Mouse (Mus musculus) G1E (cell line): Measurements from ENCODE around the gene H2-DMa. TPM values are rescaled to one million over a fixed set of nuclear protein-coding genes. Genes with fewer than 3 reads are reported as not detected.
"Not testable (repeated sequence)": the region's sequence is repeated elsewhere in the genome, so short reads cannot be mapped to it uniquely, and the experiment has no call there.

Source experiments
- ATAC-seq: 2 replicates; pipeline ENCODE4 v1.8.0; 2016; ENCODE audit warnings: mild to moderate bottlenecking; ENCODE audit not compliant: insufficient number of reproducible peaks, poor library complexity, low FRiP score, severe bottlenecking; ENCODE audit errors: extremely low read depth
- DNase-seq: peaks from one replicate; pipeline ENCODE4 v3.0.0; 2012; ENCODE audit warnings: low spot score
- H3K27me3 ChIP-seq: 2 replicates; pipeline ENCODE4 v1.6.1; 2012; ENCODE audit warnings: mild to moderate bottlenecking, low read length, inconsistent platforms; ENCODE audit not compliant: insufficient read depth
- H3K36me3 ChIP-seq: replicated peaks from 2 replicates; pipeline ENCODE3; 2012; ENCODE audit warnings: mild to moderate bottlenecking, inconsistent platforms
- H3K4me1 ChIP-seq: 2 replicates; pipeline ENCODE4 v1.6.1; 2012; ENCODE audit warnings: low read depth, low read length, inconsistent platforms, mixed read lengths; ENCODE audit not compliant: insufficient read depth
- H3K4me3 ChIP-seq: 2 replicates; pipeline ENCODE4 v1.5.1; 2012; ENCODE audit warnings: low read depth, mild to moderate bottlenecking, inconsistent platforms, low read length, moderate library complexity, mixed read lengths
- H3K9me3 ChIP-seq: replicated peaks from 2 replicates; pipeline ENCODE4 v1.6.1; 2012; ENCODE audit warnings: inconsistent platforms
- CTCF ChIP-seq: IDR thresholded peaks from 2 replicates; pipeline ENCODE4 v1.5.1; 2012; ENCODE audit warnings: low read depth, low read length, inconsistent platforms, mixed read lengths
- GATA1 ChIP-seq: IDR thresholded peaks from 2 replicates; pipeline ENCODE4 v1.6.1; 2012; ENCODE audit warnings: borderline replicate concordance, low read length, inconsistent platforms, mixed read lengths
- GATA2 ChIP-seq: IDR thresholded peaks from 2 replicates; pipeline ENCODE4 v1.6.1; 2012; ENCODE audit warnings: low read depth, low read length, inconsistent platforms, borderline replicate concordance
- POLR2AphosphoS5 ChIP-seq: IDR thresholded peaks from 2 replicates; pipeline ENCODE4 v1.6.1; 2012; ENCODE audit warnings: low read depth, low read length, inconsistent platforms; ENCODE audit not compliant: insufficient replicate concordance
- TAL1 ChIP-seq: conservative IDR thresholded peaks from 2 replicates; pipeline ENCODE4 v1.6.1; 2012; ENCODE audit warnings: low read depth, low read length, inconsistent platforms, mixed read lengths
- polyA plus RNA-seq: library from polyadenylated mRNA; stranded (reverse); fragments of >175 nt; gene quantifications from 2 replicates; pipeline ENCODE4 v1.2.3, GENCODE M21; 2012
- total RNA-seq, 2 experiments: library from RNA; stranded (forward) in 1 of 2; stranded (reverse) in 1 of 2; fragments of 200-1000 nt in 1 of 2; fragments of >200 nt in 1 of 2; fragmentation: Nextera tagmentation in 1 of 2; gene quantifications; 2 replicates each; pipeline ENCODE4 v1.2.3; 2014 to 2017

H2-DMa gene
- total and polyA plus RNA-seq, 3 experiments: 1.3 to 16.1 (median 2.8) TPM

DNA sequence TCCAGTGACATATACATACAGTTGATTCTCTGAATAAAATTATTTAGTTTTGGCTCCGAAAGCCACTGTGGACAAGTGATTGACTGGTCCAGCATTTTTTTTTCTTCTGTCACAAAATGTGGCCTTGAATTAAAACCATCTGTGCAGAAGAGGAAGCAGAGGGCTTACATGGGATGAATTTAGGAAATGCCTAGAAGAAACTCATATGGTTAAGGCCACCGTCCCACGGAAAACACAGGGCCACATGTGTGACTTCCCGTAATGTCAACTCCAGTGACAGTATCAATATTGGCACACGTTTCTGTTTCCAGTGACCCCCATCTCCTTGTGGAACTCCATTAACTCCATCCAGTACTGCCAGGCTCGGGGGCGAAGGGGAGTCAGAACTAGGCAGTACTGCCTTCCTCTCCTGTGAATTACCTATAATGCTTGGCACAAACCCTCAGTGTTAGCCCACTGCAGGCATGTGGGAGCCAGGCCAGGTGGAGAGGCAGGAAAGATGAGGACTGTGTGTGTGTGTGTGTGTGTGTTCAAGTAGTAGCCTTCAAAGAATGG lies 23.2 kb downstream of the H2-DMa start:
- Histone ChIP-seq H3K4me3 (no peak overlapping the region), H3K27me3 (peaks cover 56% of the 10 kb centered on the region), H3K36me3 (no peaks in the 10 kb centered on the region), H3K9me3 (no peaks in the 10 kb centered on the region), H3K4me1 (peaks cover 6% of the 10 kb centered on the region)
- ATAC-seq: no peak
- no peak for DNase-seq
- TF ChIP-seq POLR2AphosphoS5 (no peak), CTCF (no peak), GATA1 (no peak), GATA2 (no peak), TAL1 (no peak)

DNA sequence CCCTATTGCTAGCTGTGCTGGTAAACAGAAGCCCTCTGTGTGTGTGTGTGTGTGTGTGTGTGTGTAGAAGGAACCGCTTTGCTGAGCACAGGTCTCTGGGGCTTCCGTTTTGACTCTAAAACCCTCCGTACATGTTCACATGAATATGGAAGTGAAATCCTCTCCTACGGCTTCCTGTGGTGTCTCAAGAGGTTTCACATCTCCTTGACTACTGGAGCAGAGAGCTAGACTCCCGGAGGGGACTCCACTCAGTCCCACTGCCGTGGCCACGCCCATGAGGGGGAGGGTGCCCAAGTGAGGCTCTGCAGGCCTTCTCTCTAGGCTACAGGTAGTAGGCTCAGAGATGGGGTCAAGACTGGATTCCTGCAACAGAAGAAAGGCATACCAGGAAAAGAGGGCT lies 23.7 kb downstream of the H2-DMa start, which contains the start of gene H2-DMb2:
Gene H2-DMb2, plus strand, starts transcription at position 275 of the 400 bp plus-strand sequence.
- no peaks in the 10 kb centered on the region for H3K36me3 ChIP-seq
- ATAC-seq (no peak), DNase-seq (no peak)
- peaks cover 6% of the 10 kb centered on the region for H3K4me1 ChIP-seq
- H3K9me3 ChIP-seq: no peaks in the 10 kb centered on the region
- peaks cover 54% of the 10 kb centered on the region for H3K27me3 ChIP-seq
- no peak within 1 kb of the TSS for H3K4me3 ChIP-seq
- TF ChIP-seq GATA1 (no peak), GATA2 (no peak), CTCF (no peak), TAL1 (no peak), POLR2AphosphoS5 (no peak)

- TF ChIP-seq POLR2AphosphoS5 (no peak), TAL1 (no peak), GATA2 (no peak), GATA1 (no peak)
- peaks cover 49% of the 10 kb centered on the region for H3K27me3 ChIP-seq
- H3K4me1 ChIP-seq: peaks cover 6% of the 10 kb centered on the region
- DNase-seq: no peak
- no peak overlapping the region for H3K4me3 ChIP-seq
- no peaks in the 10 kb centered on the region for H3K36me3 ChIP-seq
- no peaks in the 10 kb centered on the region for H3K9me3 ChIP-seq
- ATAC-seq: no peak
Measured at GRCm38 (mm10) chr17:34143461-34143860, 24.1 kb downstream of the H2-DMa start.

GRCm38 (mm10) chr17:34144221-34144620 lies 24.9 kb downstream of the H2-DMa start:
- not testable (repeated sequence) for H3K4me1 ChIP-seq, ATAC-seq, H3K4me3 ChIP-seq, DNase-seq, H3K36me3 ChIP-seq, H3K9me3 ChIP-seq
- peaks cover 45% of the 10 kb centered on the region for H3K27me3 ChIP-seq

DNA sequence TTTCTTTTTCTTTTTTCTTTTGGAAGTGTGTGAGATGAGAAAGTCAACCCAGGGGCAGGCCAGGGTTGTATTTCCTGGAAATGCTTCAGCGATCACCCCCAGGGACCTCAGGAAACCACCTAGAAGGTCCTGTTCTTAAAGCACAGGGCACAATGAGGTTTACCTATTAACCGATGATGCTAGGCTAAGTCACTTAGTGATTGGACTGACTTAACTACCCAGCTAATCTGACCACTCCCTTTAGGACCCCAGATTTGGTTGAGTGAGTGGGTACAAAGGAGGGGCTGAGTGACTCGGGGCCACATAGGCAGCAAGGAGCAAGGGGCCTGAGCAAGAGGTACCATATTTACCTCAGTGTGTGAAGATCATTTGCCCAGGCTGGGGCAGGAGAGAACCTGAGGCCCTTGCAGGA lies 25.6 kb downstream of the H2-DMa start:
- H3K4me1 ChIP-seq: peaks cover 6% of the 10 kb centered on the region
- no peak for ATAC-seq
- H3K27me3 ChIP-seq: peaks cover 38% of the 10 kb centered on the region
- H3K36me3 ChIP-seq: no peaks in the 10 kb centered on the region
- H3K9me3 ChIP-seq: no peaks in the 10 kb centered on the region
- DNase-seq: no peak
- H3K4me3 ChIP-seq: no peak overlapping the region
- no peak for TF ChIP-seq POLR2AphosphoS5
- no peak for TF ChIP-seq CTCF
- TF ChIP-seq GATA2: no peak
- no peak for TF ChIP-seq GATA1
- TF ChIP-seq TAL1: no peak

- DNase-seq (no peak), ATAC-seq (no peak)
- H3K36me3 ChIP-seq: no peaks in the 10 kb centered on the region
- H3K9me3 ChIP-seq: no peaks in the 10 kb centered on the region
- peaks cover 11% of the 10 kb centered on the region for H3K27me3 ChIP-seq
- TF ChIP-seq GATA1 (no peak), GATA2 (no peak), CTCF (no peak), TAL1 (no peak), POLR2AphosphoS5 (no peak)
- no peak within 1 kb of the TSS for H3K4me3 ChIP-seq
- no peaks in the 10 kb centered on the region; the same call in 1 of the 2 replicates for H3K4me1 ChIP-seq
Measured at GRCm38 (mm10) chr17:34152923-34153322, 33.6 kb downstream of the H2-DMa start, which contains the start of gene H2-DMb1. H2-DMb1 (plus strand) TSS chr17:34153072.
